Mouse (Mus musculus): ENCODE measurements around the gene Abtb2. TPM values are rescaled to one million over a fixed set of nuclear protein-coding genes. Genes with fewer than 3 reads are reported as not detected.

The Abtb2 gene
- polyA plus RNA-seq, 1 experiment from 2014 or later: 16.5 TPM

GRCm38 (mm10) chr2:103746096-103746495 is 180.0 kb downstream of the Abtb2 start:
- no peak for ATAC-seq (ENCODE audit: insufficient number of reproducible peaks, low FRiP score, low TSS enrichment, low read depth)
- no peak overlapping the region for H3K4me3 ChIP-seq (replicated peaks)
- no peaks in the 10 kb centered on the region for H3K27me3 ChIP-seq
- 82% methylated on average over 2 of the region's 2 CpGs for WGBS
- no peak overlapping the region for H3K27ac ChIP-seq (replicated peaks)
- no peaks in the 10 kb centered on the region for H3K4me1 ChIP-seq
- peaks cover 49% of the 10 kb centered on the region for H3K36me3 ChIP-seq
- H3K9ac ChIP-seq: no peak overlapping the region
- H3K4me2 ChIP-seq (replicated peaks): no peak overlapping the region
- no peaks in the 10 kb centered on the region for H3K9me3 ChIP-seq (replicated peaks)

- no peaks in the 10 kb centered on the region for H3K9me3 ChIP-seq (replicated peaks)
- H3K27ac ChIP-seq (replicated peaks): no peak overlapping the region
- H3K36me3 ChIP-seq: peaks cover 56% of the 10 kb centered on the region
- 85% methylated on average over 2 of the region's 2 CpGs for WGBS
- H3K4me1 ChIP-seq: no peaks in the 10 kb centered on the region
- H3K27me3 ChIP-seq: no peaks in the 10 kb centered on the region
- H3K9ac ChIP-seq: no peak overlapping the region
- ATAC-seq (ENCODE audit: insufficient number of reproducible peaks, low FRiP score, low TSS enrichment, low read depth): no peak
- H3K4me2 ChIP-seq (replicated peaks): no peak overlapping the region
- no peak overlapping the region for H3K4me3 ChIP-seq (replicated peaks)
Measured at GRCm38 (mm10) chr2:103746761-103747160, 180.7 kb downstream of the Abtb2 start.

- H3K9ac ChIP-seq: no peak overlapping the region
- ATAC-seq (ENCODE audit: insufficient number of reproducible peaks, low FRiP score, low TSS enrichment, low read depth): no peak
- no peak overlapping the region for H3K27ac ChIP-seq (replicated peaks)
- no peaks in the 10 kb centered on the region for H3K9me3 ChIP-seq (replicated peaks)
- 90% methylated on average over 9 of the region's 9 CpGs for WGBS
- H3K36me3 ChIP-seq: peaks cover 62% of the 10 kb centered on the region
- no peaks in the 10 kb centered on the region for H3K4me1 ChIP-seq
- H3K27me3 ChIP-seq: no peaks in the 10 kb centered on the region
- no peak overlapping the region for H3K4me2 ChIP-seq (replicated peaks)
- H3K4me3 ChIP-seq (replicated peaks): no peak overlapping the region
Measured at GRCm38 (mm10) chr2:103747891-103748290, 181.8 kb downstream of the Abtb2 start.

GRCm38 (mm10) chr2:103749091-103749490 is 183.0 kb downstream of the Abtb2 start:
- 86% methylated on average over 3 of the region's 3 CpGs for WGBS
- Histone ChIP-seq H3K4me3 (replicated peaks) (no peak overlapping the region), H3K27me3 (no peaks in the 10 kb centered on the region), H3K4me1 (no peaks in the 10 kb centered on the region), H3K36me3 (peaks cover 66% of the 10 kb centered on the region), H3K4me2 (replicated peaks) (no peak overlapping the region), H3K9me3 (replicated peaks) (no peaks in the 10 kb centered on the region), H3K9ac (no peak overlapping the region), H3K27ac (replicated peaks) (no peak overlapping the region)
- ATAC-seq (ENCODE audit: insufficient number of reproducible peaks, low FRiP score, low TSS enrichment, low read depth): no peak

- ATAC-seq (ENCODE audit: insufficient number of reproducible peaks, low FRiP score, low TSS enrichment, low read depth): no peak
- no peak overlapping the region for H3K9ac ChIP-seq
- H3K9me3 ChIP-seq (replicated peaks): no peaks in the 10 kb centered on the region
- H3K36me3 ChIP-seq: peaks cover 87% of the 10 kb centered on the region
- no peak overlapping the region for H3K4me3 ChIP-seq (replicated peaks)
- WGBS: 89% methylated on average over 6 of the region's 6 CpGs
- H3K27ac ChIP-seq (replicated peaks): no peak overlapping the region
- no peaks in the 10 kb centered on the region for H3K4me1 ChIP-seq
- H3K4me2 ChIP-seq (replicated peaks): no peak overlapping the region
- no peaks in the 10 kb centered on the region for H3K27me3 ChIP-seq
Measured at GRCm38 (mm10) chr2:103751771-103752170, 185.7 kb downstream of the Abtb2 start.

- no peaks in the 10 kb centered on the region for H3K27me3 ChIP-seq
- no peaks in the 10 kb centered on the region for H3K9me3 ChIP-seq (replicated peaks)
- no peak overlapping the region for H3K9ac ChIP-seq
- 89% methylated on average over 3 of the region's 3 CpGs for WGBS
- no peak for ATAC-seq (ENCODE audit: insufficient number of reproducible peaks, low FRiP score, low TSS enrichment, low read depth)
- no peak overlapping the region for H3K4me3 ChIP-seq (replicated peaks)
- no peak overlapping the region for H3K4me2 ChIP-seq (replicated peaks)
- no peaks in the 10 kb centered on the region for H3K4me1 ChIP-seq
- H3K36me3 ChIP-seq: peaks cover 73% of the 10 kb centered on the region
- no peak overlapping the region for H3K27ac ChIP-seq (replicated peaks)
Measured at GRCm38 (mm10) chr2:103754614-103755013, 188.5 kb downstream of the Abtb2 start.

- Histone ChIP-seq H3K9me3 (replicated peaks) (no peaks in the 10 kb centered on the region), H3K27ac (replicated peaks) (no peak overlapping the region), H3K9ac (no peak overlapping the region), H3K36me3 (peaks cover 64% of the 10 kb centered on the region), H3K27me3 (no peaks in the 10 kb centered on the region), H3K4me2 (replicated peaks) (no peak overlapping the region), H3K4me3 (replicated peaks) (no peak overlapping the region), H3K4me1 (peaks cover 4% of the 10 kb centered on the region; the same call in 1 of the 2 replicates)
- 84% methylated on average over 9 of the region's 9 CpGs for WGBS
- no peak for ATAC-seq (ENCODE audit: insufficient number of reproducible peaks, low FRiP score, low TSS enrichment, low read depth)
Measured at GRCm38 (mm10) chr2:103755458-103756085, 189.5 kb downstream of the Abtb2 start.

- Histone ChIP-seq H3K4me2 (replicated peaks) (peak overlapping the region; percentile 80), H3K9ac (peak overlapping the region; percentile 60), H3K27ac (replicated peaks) (peak overlapping the region; percentile 79), H3K9me3 (replicated peaks) (no peaks in the 10 kb centered on the region), H3K4me1 (peaks cover 13% of the 10 kb centered on the region; the same call in 1 of the 2 replicates), H3K4me3 (replicated peaks) (peak overlapping the region; percentile 87), H3K27me3 (no peaks in the 10 kb centered on the region), H3K36me3 (peaks cover 19% of the 10 kb centered on the region; the same call in 1 of the 2 replicates)
- under 1% methylated on average over 12 of the region's 12 CpGs for WGBS
- no peak for ATAC-seq (ENCODE audit: insufficient number of reproducible peaks, low FRiP score, low TSS enrichment, low read depth)
Measured at GRCm38 (mm10) chr2:103760421-103760820, 194.3 kb downstream of the Abtb2 start.

GRCm38 (mm10) chr2:103760906-103761716 is 195.0 kb downstream of the Abtb2 start, which contains the start of gene Nat10:
Gene Nat10 (minus strand): TSS chr2:103761270.
- Histone ChIP-seq H3K4me2 (replicated peaks) (peak within 1 kb of the TSS; percentile 80), H3K27ac (replicated peaks) (peak within 1 kb of the TSS; percentile 79), H3K27me3 (no peaks in the 10 kb centered on the region), H3K36me3 (peaks cover 17% of the 10 kb centered on the region), H3K9ac (peak within 1 kb of the TSS; percentile 60), H3K4me1 (peaks cover 13% of the 10 kb centered on the region; the same call in 1 of the 2 replicates), H3K9me3 (replicated peaks) (no peaks in the 10 kb centered on the region), H3K4me3 (replicated peaks) (peak within 1 kb of the TSS; percentile 87)
- ATAC-seq (ENCODE audit: insufficient number of reproducible peaks, low FRiP score, low TSS enrichment, low read depth): peak; percentile 96
- under 1% methylated on average over 47 of the region's 47 CpGs for WGBS

GRCm38 (mm10) chr2:103761993-103762392 is 195.9 kb downstream of the Abtb2 start:
- WGBS: 32% methylated on average over 4 of the region's 4 CpGs
- H3K9me3 ChIP-seq (replicated peaks): no peaks in the 10 kb centered on the region
- H3K4me3 ChIP-seq (replicated peaks): peak overlapping the region; percentile 87
- H3K27ac ChIP-seq (replicated peaks): no peak overlapping the region
- H3K9ac ChIP-seq: no peak overlapping the region
- H3K36me3 ChIP-seq: peaks cover 19% of the 10 kb centered on the region
- H3K4me1 ChIP-seq: peaks cover 13% of the 10 kb centered on the region; the same call in 1 of the 2 replicates
- ATAC-seq (ENCODE audit: insufficient number of reproducible peaks, low FRiP score, low TSS enrichment, low read depth): no peak
- H3K4me2 ChIP-seq (replicated peaks): peak overlapping the region; percentile 80
- H3K27me3 ChIP-seq: no peaks in the 10 kb centered on the region

GRCm38 (mm10) chr2:103762492-103762891 is 196.4 kb downstream of the Abtb2 start:
- no peak for ATAC-seq (ENCODE audit: insufficient number of reproducible peaks, low FRiP score, low TSS enrichment, low read depth)
- H3K4me2 ChIP-seq (replicated peaks): peak overlapping the region; percentile 80; the same call in 1 of the 2 replicates
- H3K4me1 ChIP-seq: peaks cover 13% of the 10 kb centered on the region; the same call in 1 of the 2 replicates
- H3K27me3 ChIP-seq: no peaks in the 10 kb centered on the region
- H3K9me3 ChIP-seq (replicated peaks): no peaks in the 10 kb centered on the region
- WGBS: 44% methylated on average over 1 of the region's 1 CpGs
- no peak overlapping the region for H3K9ac ChIP-seq
- peaks cover 16% of the 10 kb centered on the region for H3K36me3 ChIP-seq
- no peak overlapping the region for H3K27ac ChIP-seq (replicated peaks)
- H3K4me3 ChIP-seq (replicated peaks): no peak overlapping the region
